In genomic region chr3:69556092-69556778, GRCm38 (mm10) we compare ENCODE assay signal across 26 mouse cellular contexts. TPM values are rescaled to one million over a fixed set of nuclear protein-coding genes. Genes with fewer than 3 reads are reported as not detected.
DNase-seq lines count a peak whose midpoint lies in the region; ATAC-seq lines count a peak whose summit lies in the region.
"Had no signal": no experiment of that assay in that cellular context is flagged by ENCODE, and none has a peak within 500 bp of the region (broad histone marks: within the 10 kb centered on the region; RNA-seq: fewer than 3 reads in every experiment).

No protein-coding gene starts in this region.

- H3K9me3 ChIP-seq in liver, embryonic 12.5 days (replicated peaks), result no peaks in the 10 kb centered on the region
- H3K9me3 ChIP-seq in liver, embryonic 11.5 days (ENCODE audit: control insufficient read depth, low read length), result no peaks in the 10 kb centered on the region
- H3K9me3 ChIP-seq in liver, embryonic 16.5 days (replicated peaks; ENCODE audit: control insufficient read depth, low read length), result no peaks in the 10 kb centered on the region
- H3K9me3 ChIP-seq: hindbrain, embryonic 12.5 days; neural tube, embryonic 12.5 days had no signal

- DNase-seq in kidney, adult 11 months, result peak; percentile 60
- DNase-seq in kidney, postnatal 4 days, result no peak
- no peak for DNase-seq in liver, embryonic 11.5 days (ENCODE audit: low spot score)
- DNase-seq in kidney, postnatal 14 days, result peak; percentile 52
- no peak for DNase-seq in lung, postnatal 14 days
- DNase-seq: cerebellum, adult 11 months; gastrocnemius, adult 2 months; heart, postnatal 14 days; right cerebral cortex, postnatal 4 days; thymus, adult 2 months; thymus, postnatal 36 days had no signal

- peak; percentile 32; the same call in 1 of the 2 replicates for ATAC-seq in liver, embryonic 12.5 days
- no peak; the same call in 1 of the 2 replicates for ATAC-seq in liver, embryonic 11.5 days (replicated peaks; ENCODE audit: low FRiP score)
- peak; percentile 78 for ATAC-seq in liver, embryonic 16.5 days (ENCODE audit: low read depth)
- no peak for ATAC-seq in inflammation-experienced regulatory T-cells, adult 6 months
- ATAC-seq: forebrain, embryonic 16.5 days; hindbrain, postnatal 0 days; intestine, embryonic 16.5 days; midbrain, embryonic 16.5 days; Patski had no signal

- H3K4me1 ChIP-seq in liver, embryonic 12.5 days, result no peaks in the 10 kb centered on the region
- H3K4me1 ChIP-seq in liver, embryonic 11.5 days (replicated peaks; ENCODE audit: control insufficient read depth, insufficient read depth, low read length), result no peaks in the 10 kb centered on the region
- H3K4me1 ChIP-seq in liver, embryonic 16.5 days (ENCODE audit: control insufficient read depth, low read depth, low read length), result no peaks in the 10 kb centered on the region
- H3K4me1 ChIP-seq: neural tube, embryonic 12.5 days had no signal

- H3K4me3 ChIP-seq in liver, embryonic 12.5 days, result no peak overlapping the region
- H3K4me3 ChIP-seq in liver, embryonic 11.5 days (ENCODE audit: low read depth, low read length), result no peak overlapping the region
- no peak overlapping the region for H3K4me3 ChIP-seq in liver, embryonic 16.5 days (ENCODE audit: low read depth, low read length)
- H3K4me3 ChIP-seq: erythroblast, embryonic 14.5 days; gastrocnemius, adult 2 months; hindbrain, embryonic 12.5 days; myocyte; neural tube, embryonic 12.5 days had no signal

- H3K4me2 ChIP-seq in liver, embryonic 12.5 days, result no peak overlapping the region
- H3K4me2 ChIP-seq in liver, embryonic 11.5 days, result no peak overlapping the region
- H3K4me2 ChIP-seq in liver, embryonic 16.5 days (ENCODE audit: low read depth, low read length), result no peak overlapping the region; the same call in 1 of the 2 replicates
- H3K4me2 ChIP-seq: hindbrain, embryonic 12.5 days; neural tube, embryonic 12.5 days had no signal

- WGBS in liver, embryonic 12.5 days (ENCODE audit: insufficient replicate concordance), result 77% methylated on average over 12 of the region's 12 CpGs
- 86% methylated on average over 12 of the region's 12 CpGs for WGBS in liver, embryonic 11.5 days
- whole genome bisulfite sequencing in liver, embryonic 16.5 days (ENCODE audit: insufficient replicate concordance), result 70% methylated on average over 12 of the region's 12 CpGs

- peaks cover 16% of the 10 kb centered on the region; the same call in 1 of the 2 replicates for H3K36me3 ChIP-seq in liver, embryonic 12.5 days
- H3K36me3 ChIP-seq in liver, embryonic 11.5 days (ENCODE audit: control insufficient read depth, insufficient read depth, low read length), result no peaks in the 10 kb centered on the region
- H3K36me3 ChIP-seq in liver, embryonic 16.5 days (ENCODE audit: control insufficient read depth, insufficient read depth), result no peaks in the 10 kb centered on the region

- H3K27ac ChIP-seq in liver, embryonic 12.5 days, result no peak overlapping the region
- no peak overlapping the region for H3K27ac ChIP-seq in liver, embryonic 11.5 days (ENCODE audit: low read depth, low read length)
- H3K27ac ChIP-seq in liver, embryonic 16.5 days (ENCODE audit: low read length), result no peak overlapping the region
- H3K27ac ChIP-seq: gastrocnemius, adult 2 months; hindbrain, embryonic 12.5 days; hindbrain, postnatal 0 days; liver, embryonic 14.5 days; macrophage; neural tube, embryonic 12.5 days; stomach, postnatal 0 days had no signal

- H3K9ac ChIP-seq in liver, embryonic 12.5 days, result no peak overlapping the region
- no peak overlapping the region for H3K9ac ChIP-seq in liver, embryonic 11.5 days (ENCODE audit: low read depth, low read length)
- H3K9ac ChIP-seq in liver, embryonic 16.5 days (ENCODE audit: low read depth, low read length), result no peak overlapping the region
- H3K9ac ChIP-seq: hindbrain, embryonic 12.5 days; liver, embryonic 14.5 days; neural tube, embryonic 12.5 days had no signal

- H3K27me3 ChIP-seq in liver, embryonic 12.5 days (replicated peaks), result no peaks in the 10 kb centered on the region
- H3K27me3 ChIP-seq in liver, embryonic 11.5 days (replicated peaks; ENCODE audit: control insufficient read depth, insufficient read depth, low read length), result no peaks in the 10 kb centered on the region
- H3K27me3 ChIP-seq in liver, embryonic 16.5 days (ENCODE audit: control insufficient read depth, insufficient read depth, low read depth, low read length), result no peaks in the 10 kb centered on the region
- H3K27me3 ChIP-seq: hindbrain, embryonic 12.5 days; neural tube, embryonic 12.5 days; Patski had no signal

RNA-seq across cellular contexts. Expression of gene B3galnt1, which starts 42.5 kb away (rescaled TPM):
- 5.1 TPM in 2 replicates for polyA plus RNA-seq in liver, embryonic 12.5 days (2016; fragmentation: Nextera tagmentation; extraction: Ambion mirVana)
- polyA plus RNA-seq in liver, embryonic 11.5 days (2014; fragmentation: Nextera tagmentation; extraction: Ambion mirVana), result 10.0 and 11.3 TPM in 2 replicates
- polyA plus RNA-seq in liver, embryonic 16.5 days (2015; fragmentation: Nextera tagmentation; extraction: Ambion mirVana), result 4.3 and 4.5 TPM in 2 replicates
- polyA plus RNA-seq in inflammation-experienced regulatory T-cells, adult 6 months (2017; shearing (Covaris generic)), result under 1 TPM in 1 of 3 experiments, not detected in 2; 0.37 TPM
- polyA plus RNA-seq: erythroblast, embryonic 14.5 days had no signal

Comparison
In these comparisons a context has a peak if more than half of its experiments do, and no peak if none do; other contexts are left out.
1. DNase-seq: peak in kidney, adult 11 months (single experiment) and kidney, postnatal 14 days (single experiment); none in kidney, postnatal 4 days (0 of 2), liver, embryonic 11.5 days (single experiment) and lung, postnatal 14 days (single experiment).
2. ATAC-seq: peak in liver, embryonic 12.5 days (single experiment) and liver, embryonic 16.5 days (single experiment); none in liver, embryonic 11.5 days (single experiment) and inflammation-experienced regulatory T-cells, adult 6 months (single experiment).